Mouse (Mus musculus): ENCODE measurements at regions not wholly inside any gene's neighbourhood (a gene's known extent, or its start where the extent isn't known, plus 50 kb on each side); places are given as distances from the start of the nearest gene placed in this dataset.

DNA sequence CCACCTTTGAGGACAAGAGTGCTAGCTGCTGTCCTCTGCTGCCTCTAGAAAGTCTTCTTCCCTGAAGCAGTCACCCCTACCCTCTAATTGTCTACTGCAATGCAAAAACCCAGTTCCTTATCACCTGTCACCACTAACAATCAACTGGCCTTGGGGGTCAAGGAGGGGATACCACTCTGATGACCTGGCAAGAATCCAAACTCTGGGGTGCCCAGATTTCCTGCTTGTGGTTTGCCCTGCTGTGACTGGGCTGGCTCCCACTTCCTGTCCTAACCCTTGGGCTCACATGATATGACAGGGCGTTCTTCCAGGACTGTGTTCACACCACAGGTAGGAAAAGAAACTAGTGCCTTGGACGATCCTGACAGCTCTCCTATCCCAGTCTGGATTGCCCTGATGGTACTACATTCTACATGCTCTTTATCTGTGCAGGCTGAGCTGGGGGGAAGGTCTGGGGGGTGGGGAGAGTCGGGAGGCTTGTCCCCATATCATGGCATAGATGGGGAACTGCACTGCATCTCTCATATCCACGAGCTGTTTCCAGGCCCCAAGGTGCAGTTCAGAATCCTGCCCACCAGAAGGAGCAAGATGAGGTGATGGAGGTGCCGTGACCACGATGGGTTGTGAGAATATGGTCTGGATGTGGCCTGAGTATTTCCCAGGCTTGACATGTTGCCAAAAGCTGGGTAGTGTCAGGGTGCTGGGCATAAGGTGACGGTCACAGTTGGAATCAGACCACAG lies 81.0 kb downstream of the Maf start:
- no peak for DNase-seq (ENCODE audit: low spot score)

DNA sequence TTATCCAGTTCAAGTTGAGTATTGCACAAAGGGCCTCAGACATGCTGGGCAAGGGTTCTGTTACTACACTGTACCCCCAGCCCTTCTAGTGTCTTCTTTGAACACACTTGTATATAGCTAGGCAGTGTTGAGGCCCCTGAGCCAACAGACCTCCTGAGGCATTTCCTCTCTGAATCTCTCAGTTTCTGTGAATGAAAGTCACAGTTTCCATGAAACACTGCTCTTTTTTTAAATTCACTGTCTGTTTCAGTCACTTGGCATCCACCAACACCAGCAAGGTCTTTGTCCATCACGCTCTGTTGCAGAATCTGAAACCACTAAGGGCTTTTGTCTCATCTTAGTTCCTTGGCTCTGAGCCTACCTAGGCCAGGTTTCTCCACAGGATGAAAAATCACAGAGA lies 82.5 kb downstream of the Maf start:
- no peak for DNase-seq (ENCODE audit: low spot score)

DNA sequence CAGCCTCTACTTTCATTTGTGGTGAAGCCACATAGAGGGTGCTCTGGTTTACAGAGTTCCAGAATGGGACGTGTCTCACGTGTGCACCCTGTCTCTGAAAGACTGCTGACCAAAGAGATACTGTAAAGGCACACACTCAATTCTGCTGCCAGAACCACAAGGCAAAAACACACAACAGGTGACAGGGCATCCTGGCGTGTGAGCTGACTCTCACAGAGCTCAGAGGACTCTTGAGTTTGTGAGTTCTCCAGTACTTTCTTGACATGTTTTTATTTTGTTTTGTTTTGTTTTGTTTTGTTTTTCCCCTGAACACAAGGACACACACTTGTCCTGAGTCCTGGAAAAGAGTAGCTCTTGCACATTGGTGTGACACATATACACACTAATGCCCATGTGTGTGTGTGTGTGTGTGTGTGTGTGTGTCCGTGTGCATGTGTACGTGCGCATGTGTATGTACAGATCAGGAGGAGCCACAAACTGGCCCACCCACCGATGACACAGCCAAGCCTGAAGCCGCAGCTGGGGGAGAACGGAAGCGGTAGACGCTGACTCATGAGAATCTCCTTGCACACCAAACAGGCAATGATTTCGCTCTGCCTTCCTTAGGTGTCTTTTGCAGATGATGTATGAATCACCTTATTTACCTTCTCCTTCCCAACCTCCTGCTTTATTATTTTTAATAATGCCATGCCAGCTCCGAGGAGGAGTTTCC lies 89.4 kb downstream of the Maf start:
- DNase-seq (ENCODE audit: low spot score) = peak; percentile 53

DNA sequence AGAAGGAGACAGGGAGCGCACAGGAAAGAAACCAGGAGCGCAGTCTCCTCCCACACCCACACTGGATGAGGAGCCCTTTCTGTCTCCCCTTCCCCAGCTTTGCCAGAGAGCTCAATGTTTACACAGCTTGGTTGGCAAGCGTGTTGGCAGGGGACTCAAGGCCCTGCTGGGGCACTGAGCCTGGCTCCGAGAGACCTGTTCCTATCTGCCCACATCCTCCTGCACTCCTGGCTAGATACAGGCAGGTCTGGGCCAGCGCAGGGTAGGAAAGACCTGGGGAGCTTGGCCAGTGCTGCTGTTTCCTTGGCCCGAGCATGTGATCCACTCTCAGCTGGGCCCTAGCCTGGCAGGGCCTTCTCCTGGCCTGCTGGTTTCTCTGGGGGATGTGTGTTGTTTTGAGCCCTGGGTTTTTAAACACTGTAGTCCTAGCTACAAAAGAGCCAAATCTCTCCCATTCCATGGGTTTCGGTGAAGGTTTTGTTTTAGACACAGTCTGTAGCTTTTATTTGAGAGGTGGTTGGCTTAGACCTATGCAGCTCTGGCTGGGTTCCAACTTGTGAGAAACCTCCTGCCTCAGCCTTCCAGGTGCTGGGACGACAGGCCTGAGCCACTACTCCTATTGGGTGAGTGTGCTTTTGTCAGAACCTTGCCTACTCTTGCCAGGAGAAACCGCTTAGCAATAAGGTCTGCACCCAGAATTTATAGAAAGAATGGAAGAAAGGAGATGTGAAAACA lies 90.6 kb downstream of the Maf start:
- no peak for DNase-seq (ENCODE audit: low spot score)

DNA sequence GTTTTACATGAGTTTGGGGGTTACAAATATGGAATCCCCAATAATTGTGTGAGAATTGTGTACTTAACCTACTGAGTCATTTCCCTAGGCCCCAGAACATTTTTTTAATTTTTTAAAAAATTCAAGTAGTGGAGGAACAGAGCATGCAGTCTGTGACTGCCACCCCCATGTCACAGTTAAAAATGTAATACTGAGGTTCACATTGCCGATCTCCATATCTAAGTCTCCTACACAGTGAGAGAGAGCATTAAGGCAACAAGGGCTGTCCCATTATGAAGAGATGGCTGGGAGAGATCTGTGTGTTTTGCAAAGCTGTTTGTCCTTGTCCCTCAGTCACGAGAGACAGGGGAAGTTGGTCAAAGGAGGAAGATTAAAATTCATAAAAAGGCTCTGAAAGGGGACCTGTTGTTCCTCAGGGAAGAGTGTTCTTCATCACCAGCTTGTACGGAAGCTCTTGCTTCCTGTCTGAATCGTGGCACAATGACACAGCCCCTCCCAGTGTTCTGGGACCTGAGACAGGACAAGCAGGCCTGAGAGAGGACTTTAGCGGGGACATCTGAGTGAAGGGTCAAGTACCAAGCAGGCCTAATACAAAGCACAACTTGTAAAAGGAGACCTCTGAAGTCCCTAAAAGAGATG lies 93.5 kb downstream of the Maf start:
- DNase-seq (ENCODE audit: low spot score) = no peak

DNA sequence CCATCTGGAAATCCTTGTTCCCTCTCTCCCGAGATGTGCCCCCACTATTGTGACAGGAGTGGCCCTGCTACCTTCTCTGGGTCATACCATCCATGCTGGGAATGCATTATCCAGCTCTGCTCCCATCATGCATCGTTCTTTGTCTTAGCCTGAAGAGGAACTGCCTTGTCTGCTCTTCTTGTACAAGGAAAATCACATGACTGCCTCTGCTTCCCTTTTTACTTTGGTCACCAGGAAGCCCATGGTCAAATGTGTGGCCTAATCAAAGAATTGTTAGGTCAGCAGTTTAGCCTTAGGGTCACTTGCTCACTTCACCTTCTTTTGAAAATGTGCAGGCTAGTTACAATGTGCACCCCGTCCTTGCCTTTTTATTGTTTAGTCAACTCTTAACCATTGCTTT lies 95.5 kb downstream of the Maf start:
- no peak for DNase-seq (ENCODE audit: low spot score)

DNA sequence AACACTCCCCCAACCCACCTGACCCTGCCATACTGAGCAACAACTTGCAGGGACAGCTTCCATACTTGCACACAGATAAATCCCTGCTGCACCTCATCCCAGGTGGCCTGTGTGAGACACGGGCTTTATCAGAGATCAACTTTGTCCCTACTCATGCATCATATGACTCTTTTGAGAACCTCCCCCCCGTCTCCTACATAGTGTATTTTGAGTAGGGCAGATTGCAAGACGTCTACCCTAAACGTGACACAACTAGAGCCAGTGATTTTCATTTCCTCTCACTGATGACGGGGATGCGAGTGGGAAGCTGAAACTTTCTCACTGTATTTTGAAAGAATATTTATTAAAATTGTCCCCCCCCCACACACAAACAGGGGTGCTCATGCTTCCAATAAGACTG lies 107.8 kb downstream of the Maf start:
- no peak for DNase-seq (ENCODE audit: low spot score)

DNA sequence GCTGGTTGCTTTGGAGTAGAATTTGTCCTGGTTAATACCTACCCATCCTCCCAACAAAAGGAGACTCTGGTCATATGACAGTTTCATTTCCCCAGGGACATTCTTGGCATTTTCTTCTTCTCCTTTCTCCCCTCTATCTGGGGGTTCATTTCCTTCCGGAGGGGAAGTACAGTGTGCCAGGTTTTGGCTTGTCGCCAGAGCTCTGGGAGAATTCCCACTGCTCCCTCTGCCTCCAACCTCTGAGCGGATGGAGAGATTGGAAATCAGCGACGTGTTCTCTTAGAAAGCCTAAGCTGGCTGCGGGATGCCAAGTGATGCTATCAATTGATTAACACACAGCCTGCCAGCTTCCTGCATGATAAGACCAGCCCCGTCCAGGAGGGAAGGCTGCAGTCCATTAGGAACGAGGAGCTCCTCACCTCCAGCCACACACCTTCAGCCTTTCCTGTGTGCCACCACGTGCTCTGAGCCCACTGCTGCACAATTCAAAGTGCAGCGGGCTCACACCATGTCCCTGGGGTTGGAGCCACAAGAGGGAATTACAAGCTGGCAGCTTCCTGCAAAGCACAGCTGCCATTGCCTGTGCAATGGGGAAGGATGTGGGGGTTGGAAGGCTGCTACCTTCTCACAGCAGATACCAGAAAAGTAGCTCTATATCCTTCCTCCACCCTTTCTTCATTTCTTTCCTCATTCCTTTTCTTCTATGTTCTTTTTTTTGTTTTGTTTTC lies 110.2 kb downstream of the Maf start:
- peak; percentile 20 for DNase-seq (ENCODE audit: low spot score)

DNA sequence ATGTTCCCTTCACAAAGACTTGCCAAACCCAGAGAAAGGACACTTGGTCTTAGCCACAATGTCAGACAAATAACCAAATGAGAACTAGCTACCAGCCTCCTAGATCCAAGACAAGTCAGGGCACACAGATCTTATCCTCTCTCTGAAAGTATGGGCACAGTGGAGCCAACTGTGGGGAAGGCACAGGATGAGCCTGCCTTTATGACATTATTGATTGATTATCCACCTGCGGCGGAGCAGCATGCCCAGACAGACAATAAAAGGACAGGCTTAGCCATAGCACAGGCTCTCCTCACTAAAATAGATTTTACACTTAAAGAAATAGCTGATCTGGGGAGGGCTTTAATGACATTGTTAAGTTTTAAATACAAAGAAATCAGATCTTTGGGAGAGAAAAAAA lies 117.9 kb downstream of the Maf start:
- DNase-seq (ENCODE audit: low spot score) = no peak

DNA sequence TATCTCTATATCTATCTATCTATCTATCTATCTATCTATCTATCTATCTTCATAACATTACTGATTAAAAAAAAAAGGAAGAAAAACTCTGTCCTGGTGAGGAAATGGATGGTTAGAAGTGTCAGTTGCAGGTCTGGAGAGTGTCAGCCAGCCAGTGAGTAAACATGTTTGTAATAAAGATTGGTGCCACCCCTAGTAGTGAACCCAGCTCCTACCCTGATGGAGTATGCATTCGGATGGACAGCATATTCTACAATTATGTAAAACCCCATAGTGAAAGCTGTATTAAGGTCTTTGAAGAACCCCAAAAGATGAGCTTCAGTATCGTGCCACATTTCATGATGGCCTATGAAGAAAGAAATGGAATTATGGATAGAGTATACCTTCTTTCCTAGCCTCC lies 118.5 kb downstream of the Maf start:
- DNase-seq (ENCODE audit: low spot score) = no peak

DNA sequence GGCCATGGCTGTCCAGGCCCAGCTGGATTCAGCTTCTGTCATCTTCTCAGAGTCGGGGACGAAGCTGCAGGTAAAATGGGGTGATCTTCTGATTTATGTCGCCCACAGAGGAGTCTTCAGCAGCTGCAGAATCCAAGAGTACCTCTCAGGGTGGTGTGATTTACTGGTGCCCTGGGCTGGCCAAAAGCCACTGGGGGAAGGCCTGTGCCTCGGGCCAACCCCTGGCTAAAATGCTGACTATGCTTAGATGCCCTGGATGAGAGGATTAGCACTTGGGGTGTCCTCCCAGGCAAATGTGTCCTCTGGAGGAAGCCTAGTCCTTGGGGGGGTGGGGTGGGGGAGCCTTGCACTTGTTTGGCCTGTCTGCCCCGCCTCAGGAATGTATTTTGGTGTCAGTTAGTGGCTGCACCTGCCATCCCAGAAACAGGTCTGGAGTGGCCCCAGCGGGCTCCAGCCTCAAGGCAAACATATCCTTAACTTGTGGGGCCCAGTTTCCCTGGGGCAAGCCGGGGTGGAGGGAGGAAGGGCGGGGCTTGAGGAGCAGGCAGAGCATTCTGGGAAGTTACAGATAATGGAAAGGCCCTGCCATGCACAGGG lies 123.2 kb downstream of the Maf start:
- no peak for DNase-seq (ENCODE audit: low spot score)

DNA sequence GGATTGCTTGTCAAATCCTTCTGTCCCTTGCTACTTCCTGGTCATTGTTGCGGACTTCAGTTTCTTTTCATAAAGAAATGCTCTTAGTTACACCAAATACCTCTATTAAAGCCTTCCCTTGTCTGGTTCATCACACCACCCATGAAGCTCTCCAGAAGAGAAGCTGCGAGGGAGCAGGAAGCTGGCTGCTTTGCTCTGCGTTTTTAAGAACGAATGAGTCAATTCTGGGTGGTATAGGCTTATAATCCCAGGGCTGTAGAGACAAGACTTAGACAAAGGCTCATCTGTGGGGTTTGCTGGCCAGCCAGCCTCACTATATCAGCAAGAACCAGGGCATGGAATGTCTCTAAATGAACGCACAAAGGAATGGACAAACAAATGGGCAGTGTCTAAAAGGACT lies 124.4 kb downstream of the Maf start:
- no peak for DNase-seq (ENCODE audit: low spot score)

DNA sequence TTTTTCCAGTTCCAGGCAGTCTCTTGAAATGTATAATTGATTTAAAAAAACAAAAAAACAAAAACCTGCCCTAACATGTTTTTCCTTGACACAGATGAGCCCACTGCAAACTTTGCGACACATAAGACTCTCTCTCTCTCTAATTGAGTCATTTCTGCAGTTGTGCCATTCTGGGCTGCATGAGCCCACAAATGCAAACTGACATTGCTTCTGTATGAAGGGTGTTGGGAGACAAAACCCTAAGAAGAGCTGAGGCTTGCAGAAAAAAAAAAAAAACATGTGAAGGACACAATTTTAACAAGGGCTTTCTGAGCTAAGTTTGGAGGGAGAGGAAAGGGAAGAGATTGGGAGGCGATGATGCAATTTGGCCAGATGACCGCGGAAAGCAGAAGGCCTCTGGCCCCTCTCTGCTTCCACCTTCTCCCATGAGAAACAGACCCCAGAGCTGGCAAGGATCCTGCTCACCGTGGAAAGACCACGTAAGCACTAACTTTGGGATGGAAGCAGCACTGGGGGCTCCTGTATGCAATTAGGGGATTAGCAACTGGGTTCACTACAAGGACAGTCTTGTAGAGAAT lies 125.6 kb downstream of the Maf start:
- no peak for DNase-seq (ENCODE audit: low spot score)

DNA sequence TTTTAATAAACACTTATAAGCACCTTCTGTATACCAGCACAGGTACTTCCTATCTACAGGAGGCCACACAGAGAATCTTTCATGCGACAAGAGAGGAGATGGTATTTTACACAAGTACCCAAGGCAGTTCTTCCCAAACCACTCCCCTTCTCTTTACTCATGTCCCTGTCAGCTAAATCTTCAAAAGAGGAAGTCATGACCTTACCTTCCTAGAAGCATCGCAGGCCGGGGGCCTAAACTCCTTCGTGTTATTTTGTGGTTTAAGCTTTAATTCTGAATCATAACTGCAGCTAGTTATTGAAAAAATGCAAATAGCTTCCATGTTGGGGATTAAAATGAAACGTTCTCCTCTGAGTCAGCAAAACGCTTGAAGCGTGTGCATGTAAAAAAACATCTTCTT lies 139.2 kb downstream of the Maf start:
- DNase-seq (ENCODE audit: low spot score) = no peak

DNA sequence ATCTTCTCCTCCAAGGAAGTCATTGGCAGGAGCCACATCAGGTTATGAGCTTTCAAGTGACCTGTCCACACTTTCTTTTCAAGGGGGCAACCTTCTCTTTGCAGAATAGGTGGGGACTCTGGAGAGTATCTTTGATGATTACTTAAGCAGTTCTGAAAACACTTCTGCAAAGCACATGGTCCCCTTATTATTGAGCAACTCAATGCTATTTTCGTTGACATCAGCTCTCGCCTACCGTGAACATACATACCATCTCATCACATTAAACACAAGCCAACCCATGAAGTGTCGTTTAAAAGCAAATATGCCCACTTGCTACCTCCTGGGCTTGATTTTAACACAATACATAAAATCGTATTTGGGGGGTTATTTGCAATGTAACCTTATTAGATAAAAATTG lies 141.8 kb downstream of the Maf start:
- DNase-seq (ENCODE audit: low spot score) = no peak

DNA sequence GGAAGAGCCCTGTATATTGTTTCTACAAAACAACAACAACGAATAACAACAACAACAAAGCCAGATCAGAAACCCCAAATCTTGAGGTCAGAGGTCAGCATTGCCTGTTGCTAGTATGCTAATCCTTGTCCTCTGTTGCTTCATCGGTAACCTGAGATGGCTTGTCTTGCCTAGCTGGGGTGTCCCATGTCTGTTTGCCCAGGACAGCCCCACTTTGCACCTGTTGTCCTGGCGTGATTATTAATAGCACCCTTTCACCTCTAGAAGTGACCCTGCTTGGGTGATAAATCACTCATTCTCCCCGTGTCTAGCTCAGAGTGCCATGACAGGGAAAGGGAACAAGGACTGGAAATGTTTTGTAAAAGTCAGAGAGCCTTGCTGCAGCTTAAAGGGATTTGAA lies 145.2 kb downstream of the Maf start:
- DNase-seq (ENCODE audit: low spot score) = no peak

DNA sequence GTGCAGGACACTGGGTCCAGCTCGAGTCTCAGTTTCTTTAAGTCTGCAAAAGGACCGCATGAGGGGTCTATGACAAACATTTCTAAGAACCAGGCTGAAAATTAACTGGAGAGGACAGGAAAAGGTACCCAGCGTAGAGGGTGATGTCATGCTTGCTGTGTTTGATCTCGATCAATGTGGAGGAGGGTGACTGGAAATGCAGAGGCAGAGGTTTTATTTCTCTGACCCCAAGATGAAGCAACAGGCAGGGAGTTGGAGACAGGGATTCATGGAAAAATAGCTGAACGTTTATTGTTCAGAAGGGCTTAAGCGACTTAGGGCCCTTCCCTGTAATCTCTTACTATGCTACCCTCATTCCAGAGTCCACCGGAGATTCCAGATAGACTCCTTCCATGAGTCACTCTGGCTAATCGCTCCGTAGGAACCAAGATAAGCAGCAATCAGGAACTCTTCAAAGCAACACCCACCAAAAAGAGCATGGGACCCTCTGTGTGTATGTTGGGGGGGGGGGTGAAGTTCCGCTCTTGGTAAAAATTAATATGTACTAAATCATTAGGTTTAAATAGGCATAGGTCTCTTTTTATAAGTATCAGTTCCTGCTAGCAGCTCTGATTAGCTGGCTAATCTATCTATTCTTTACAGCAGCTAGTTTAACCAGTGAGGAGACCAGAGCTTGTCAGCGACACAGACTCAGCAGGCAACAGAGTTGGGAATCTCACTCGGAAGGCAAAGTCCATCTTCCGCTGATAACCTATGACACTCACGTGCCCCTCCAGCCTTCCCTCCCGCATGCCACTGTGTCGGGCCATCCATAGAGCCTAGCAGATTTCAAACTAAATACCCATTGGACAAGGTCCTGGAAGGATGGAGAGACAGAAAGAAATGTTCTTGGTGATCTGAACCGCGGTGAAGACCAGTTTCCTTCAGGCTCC lies 146.3 kb downstream of the Maf start:
- no peak for DNase-seq (ENCODE audit: low spot score)

DNA sequence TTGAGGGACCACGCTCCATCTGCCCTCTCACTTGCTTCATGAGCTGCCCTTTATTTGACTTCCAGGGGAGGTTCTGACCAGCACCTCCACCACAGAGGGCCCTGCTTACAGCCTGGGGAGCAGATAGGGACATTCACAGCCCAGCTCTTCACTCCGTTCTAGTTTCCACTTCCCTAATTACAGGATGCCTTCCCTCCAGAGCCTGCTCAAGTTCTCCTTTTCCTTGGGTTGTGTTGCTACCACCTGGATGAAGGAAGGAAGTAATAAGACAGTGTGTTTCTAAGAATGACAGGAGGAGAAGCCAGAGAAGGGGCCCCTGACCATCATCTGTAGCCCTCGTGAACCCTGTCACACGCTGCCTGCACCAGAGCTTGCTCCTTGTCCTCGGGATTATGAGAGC lies 152.1 kb downstream of the Maf start:
- no peak for DNase-seq (ENCODE audit: low spot score)

DNA sequence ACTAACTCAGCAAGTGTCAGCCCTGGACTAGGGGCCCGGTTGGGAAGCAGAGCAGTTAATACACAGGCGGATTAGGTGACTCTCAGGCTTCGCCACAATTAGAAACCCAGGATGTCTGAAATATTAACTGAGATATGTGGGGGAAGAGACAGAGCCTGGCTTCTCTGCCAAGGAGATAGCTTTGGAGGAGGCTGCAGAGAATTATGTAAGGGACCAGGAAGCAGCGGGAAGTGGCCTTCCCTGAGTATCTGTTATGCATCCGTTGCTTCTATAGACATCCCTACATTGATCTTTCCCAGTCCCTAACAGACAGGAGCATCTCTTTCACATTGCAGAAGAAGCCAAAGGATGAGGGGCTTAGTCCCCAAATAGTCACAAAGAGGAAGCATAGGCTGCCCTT lies 153.4 kb downstream of the Maf start:
- DNase-seq (ENCODE audit: low spot score) = no peak

DNA sequence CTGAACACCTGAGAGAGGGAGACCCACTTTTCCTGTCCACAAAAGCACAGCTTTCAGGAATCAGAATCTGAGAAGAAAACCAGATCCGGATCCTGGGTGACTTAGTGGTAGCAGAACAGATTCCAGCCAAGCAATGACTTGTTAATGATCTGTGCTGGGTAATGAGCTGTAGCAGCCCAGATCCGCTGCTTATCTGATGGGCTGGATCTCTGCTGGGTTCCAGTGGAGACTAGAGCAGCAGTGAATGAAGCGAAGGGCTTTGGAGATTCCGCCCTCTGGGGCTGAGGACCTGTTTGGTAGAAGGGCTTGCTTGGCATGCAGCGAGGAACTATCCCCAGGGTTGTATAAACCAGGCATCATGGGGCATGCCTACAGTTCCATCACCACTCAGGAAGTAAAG lies 156.3 kb downstream of the Maf start:
- no peak for DNase-seq (ENCODE audit: low spot score)

Data from urinary bladder, postnatal 14 days (tissue).